Mouse (Mus musculus): ENCODE results near the gene Dnajb4. TPM values are rescaled to one million over a fixed set of nuclear protein-coding genes. Genes with fewer than 3 reads are reported as not detected.

The Dnajb4 gene
- polyA plus RNA-seq, 1 experiment from 2014 or later = 40.0 TPM

- H3K4me3 ChIP-seq (replicated peaks; ENCODE audit: low read length) = no peak overlapping the region
- WGBS = 65% methylated on average over 7 of the region's 7 CpGs
- H3K9me3 ChIP-seq (ENCODE audit: control insufficient read depth, low read length) = no peaks in the 10 kb centered on the region
- no peaks in the 10 kb centered on the region for H3K27me3 ChIP-seq (ENCODE audit: control insufficient read depth, insufficient read depth, low read length)
- H3K27ac ChIP-seq = no peak overlapping the region
- no peaks in the 10 kb centered on the region for H3K4me1 ChIP-seq (replicated peaks; ENCODE audit: control insufficient read depth, insufficient read depth, low read length)
- no peak overlapping the region for H3K4me2 ChIP-seq (replicated peaks)
- no peak for ATAC-seq (ENCODE audit: low FRiP score)
- no peak overlapping the region for H3K9ac ChIP-seq
- no peak for DNase-seq (ENCODE audit: low spot score)
- no peaks in the 10 kb centered on the region for H3K36me3 ChIP-seq (replicated peaks; ENCODE audit: control insufficient read depth, insufficient read depth)
Measured at GRCm38 (mm10) chr3:152128631-152129030, 81.5 kb downstream of the Dnajb4 start.

Other genes with a start within 250 kb of the Dnajb4 start
- 9.2 and 11.7 TPM in 2 replicates for gene Gipc2, start 44.1 kb downstream of the Dnajb4 start, polyA plus RNA-seq (2014; fragmentation: Nextera tagmentation; extraction: Ambion mirVana)
- 208 and 210 TPM in 2 replicates for gene Fubp1, start 120 bp upstream of the Dnajb4 start, polyA plus RNA-seq (2014; fragmentation: Nextera tagmentation; extraction: Ambion mirVana)
- gene Nexn, start 56.0 kb upstream of the Dnajb4 start, polyA plus RNA-seq (2014; fragmentation: Nextera tagmentation; extraction: Ambion mirVana) = 0.33 and 1.8 TPM in 2 replicates
- 18.9 and 20.1 TPM in 2 replicates for gene Miga1, start 130.1 kb upstream of the Dnajb4 start, polyA plus RNA-seq (2014; fragmentation: Nextera tagmentation; extraction: Ambion mirVana)
- gene Usp33, start 136.2 kb upstream of the Dnajb4 start, polyA plus RNA-seq (2014; fragmentation: Nextera tagmentation; extraction: Ambion mirVana) = 108 and 113 TPM in 2 replicates
- gene Zzz3, start 185.2 kb upstream of the Dnajb4 start, polyA plus RNA-seq (2014; fragmentation: Nextera tagmentation; extraction: Ambion mirVana) = 32.3 and 38.0 TPM in 2 replicates